Mouse (Mus musculus): ENCODE results near the gene Atf7ip. TPM values are rescaled to one million over a fixed set of nuclear protein-coding genes. Genes with fewer than 3 reads are reported as not detected.

The Atf7ip gene
- polyA plus RNA-seq, 1 experiment: 75.8 TPM

DNA sequence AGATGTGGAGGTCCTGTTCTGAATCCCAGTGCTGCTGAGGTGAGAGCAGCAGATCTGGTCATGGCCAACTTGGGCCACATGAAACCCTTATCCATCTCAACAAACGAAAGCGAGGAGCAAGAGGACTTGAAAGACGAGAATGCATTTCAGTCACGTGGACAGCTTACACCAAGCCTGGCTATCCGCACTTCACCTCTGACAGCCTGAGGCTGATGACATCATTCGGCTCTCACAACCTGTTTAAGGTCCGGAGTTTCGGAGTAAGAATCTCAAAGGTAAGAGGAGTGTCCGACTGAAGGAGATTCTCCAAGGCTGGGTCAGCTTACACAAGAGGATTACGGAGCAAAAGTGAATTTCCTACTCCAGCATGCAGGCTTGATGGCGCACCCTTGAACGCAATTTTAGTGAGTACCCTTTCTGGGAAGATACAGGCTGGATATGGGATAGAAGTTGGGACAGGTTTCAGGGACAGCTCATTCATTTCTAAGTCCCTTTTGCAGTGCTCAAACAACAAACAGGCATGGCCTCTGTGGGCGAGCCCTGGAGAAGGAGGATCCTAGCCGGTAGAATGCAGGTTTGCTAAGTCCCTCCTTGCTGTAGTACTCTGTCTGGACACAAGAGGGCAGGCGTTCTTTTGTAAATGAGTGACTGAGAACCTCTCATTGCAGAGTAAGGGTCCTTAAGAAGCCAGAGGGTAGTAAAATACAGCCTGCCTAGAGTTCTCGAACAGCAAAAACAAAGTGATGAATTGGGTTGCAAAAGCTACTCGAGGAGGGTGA lies 114.6 kb downstream of the Atf7ip start:
- H3K4me3 ChIP-seq (ENCODE audit: insufficient read depth, low read length): no peak overlapping the region
- no peak overlapping the region for H3K27ac ChIP-seq (ENCODE audit: insufficient read depth, low read length)
- H3K4me1 ChIP-seq (ENCODE audit: control insufficient read depth, insufficient read depth, low read length): no peaks in the 10 kb centered on the region
- TF ChIP-seq CTCF (IDR thresholded peaks at IDR 0.05; ENCODE audit: borderline replicate concordance, insufficient read depth, low read length) (peak; percentile 24; the same call in 1 of the 2 replicates), POLR2A (IDR thresholded peaks at IDR 0.05; ENCODE audit: low read depth, low read length) (no peak)

DNA sequence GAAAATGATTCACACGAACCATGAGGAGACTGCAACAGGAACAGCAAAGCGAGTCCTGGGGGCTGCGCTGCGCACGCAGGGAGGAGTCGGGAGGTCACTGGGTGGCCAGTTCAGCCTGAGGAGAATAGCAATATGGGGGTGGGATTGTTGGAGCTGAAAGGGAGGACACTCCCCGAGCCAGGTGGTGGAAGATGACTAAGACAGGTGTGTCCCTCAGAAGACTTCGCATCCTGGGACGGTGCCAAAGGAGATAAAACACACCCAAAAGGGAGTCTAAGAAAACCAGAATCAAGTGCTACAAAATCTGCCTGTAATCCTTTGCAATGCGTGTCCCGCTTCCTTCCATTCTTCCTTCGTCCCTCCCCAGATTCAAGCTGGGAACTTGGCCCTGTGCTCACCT lies 119.5 kb downstream of the Atf7ip start:
- no peak overlapping the region for H3K27ac ChIP-seq (ENCODE audit: insufficient read depth, low read length)
- H3K4me3 ChIP-seq (ENCODE audit: insufficient read depth, low read length): no peak overlapping the region
- no peaks in the 10 kb centered on the region for H3K4me1 ChIP-seq (ENCODE audit: control insufficient read depth, insufficient read depth, low read length)
- TF ChIP-seq CTCF (IDR thresholded peaks at IDR 0.05; ENCODE audit: borderline replicate concordance, insufficient read depth, low read length) (no peak), POLR2A (IDR thresholded peaks at IDR 0.05; ENCODE audit: low read depth, low read length) (no peak)

- H3K4me1 ChIP-seq (ENCODE audit: control insufficient read depth, insufficient read depth, low read length): no peaks in the 10 kb centered on the region
- no peak overlapping the region for H3K4me3 ChIP-seq (ENCODE audit: insufficient read depth, low read length)
- no peak overlapping the region for H3K27ac ChIP-seq (ENCODE audit: insufficient read depth, low read length)
- TF ChIP-seq CTCF (IDR thresholded peaks at IDR 0.05; ENCODE audit: borderline replicate concordance, insufficient read depth, low read length) (no peak), POLR2A (IDR thresholded peaks at IDR 0.05; ENCODE audit: low read depth, low read length) (no peak)
These were observed 123.7 kb downstream of the Atf7ip start for GRCm38 (mm10) chr6:136629639-136630038.

DNA sequence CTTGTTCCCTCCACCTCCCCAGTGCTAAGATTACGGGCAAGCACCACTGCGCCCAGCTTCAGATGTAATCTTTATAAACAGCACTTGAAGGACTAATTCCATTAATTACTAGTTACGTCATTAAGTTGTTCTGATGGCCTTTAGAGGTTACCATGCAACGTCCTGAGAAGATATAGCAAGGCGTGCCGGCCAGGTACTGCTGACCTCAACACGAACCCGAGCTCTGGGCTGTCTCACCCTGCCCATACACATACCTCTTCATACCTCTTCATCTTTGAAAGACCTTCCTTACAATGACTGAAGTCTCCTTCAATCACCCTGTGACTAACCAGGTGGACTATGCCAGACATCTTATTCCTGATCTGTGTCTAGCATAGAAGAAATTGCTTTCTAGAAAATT lies 125.6 kb downstream of the Atf7ip start:
- H3K27ac ChIP-seq (ENCODE audit: insufficient read depth, low read length): no peak overlapping the region
- no peak overlapping the region for H3K4me3 ChIP-seq (ENCODE audit: insufficient read depth, low read length)
- no peak for TF ChIP-seq POLR2A (IDR thresholded peaks at IDR 0.05; ENCODE audit: low read depth, low read length)
- no peak for TF ChIP-seq CTCF (IDR thresholded peaks at IDR 0.05; ENCODE audit: borderline replicate concordance, insufficient read depth, low read length)
- no peaks in the 10 kb centered on the region for H3K4me1 ChIP-seq (ENCODE audit: control insufficient read depth, insufficient read depth, low read length)

DNA sequence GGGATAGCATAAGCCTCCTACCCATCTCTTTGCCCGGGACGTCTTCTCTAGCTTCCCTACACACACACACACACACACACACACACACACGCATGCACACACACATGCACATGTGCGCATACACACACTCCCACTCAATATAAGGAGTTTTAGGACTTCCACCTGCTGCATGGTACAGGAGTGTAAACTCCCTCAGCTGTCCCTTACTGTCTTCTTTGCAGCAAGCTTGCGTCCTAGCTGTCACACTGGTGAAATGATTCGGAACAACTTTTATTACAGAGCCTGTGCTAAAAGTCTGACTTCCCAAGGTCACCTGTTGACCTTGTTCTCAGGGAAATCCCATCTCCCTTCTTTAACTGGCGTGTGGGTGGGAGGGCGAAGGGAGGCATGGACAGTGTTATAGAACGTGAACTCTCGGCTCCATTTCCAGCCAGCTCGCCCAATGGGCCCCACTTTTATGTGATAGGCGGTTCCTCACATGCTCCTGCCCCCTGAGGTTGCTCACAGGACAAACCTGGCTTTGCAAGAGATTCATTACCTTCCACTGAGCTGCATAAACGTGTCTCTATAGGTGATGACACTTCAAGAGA lies 126.1 kb downstream of the Atf7ip start:
- Histone ChIP-seq H3K27ac (ENCODE audit: insufficient read depth, low read length) (no peak overlapping the region), H3K4me3 (ENCODE audit: insufficient read depth, low read length) (no peak overlapping the region), H3K4me1 (ENCODE audit: control insufficient read depth, insufficient read depth, low read length) (no peaks in the 10 kb centered on the region)
- TF ChIP-seq POLR2A (IDR thresholded peaks at IDR 0.05; ENCODE audit: low read depth, low read length) (no peak), CTCF (IDR thresholded peaks at IDR 0.05; ENCODE audit: borderline replicate concordance, insufficient read depth, low read length) (no peak)

DNA sequence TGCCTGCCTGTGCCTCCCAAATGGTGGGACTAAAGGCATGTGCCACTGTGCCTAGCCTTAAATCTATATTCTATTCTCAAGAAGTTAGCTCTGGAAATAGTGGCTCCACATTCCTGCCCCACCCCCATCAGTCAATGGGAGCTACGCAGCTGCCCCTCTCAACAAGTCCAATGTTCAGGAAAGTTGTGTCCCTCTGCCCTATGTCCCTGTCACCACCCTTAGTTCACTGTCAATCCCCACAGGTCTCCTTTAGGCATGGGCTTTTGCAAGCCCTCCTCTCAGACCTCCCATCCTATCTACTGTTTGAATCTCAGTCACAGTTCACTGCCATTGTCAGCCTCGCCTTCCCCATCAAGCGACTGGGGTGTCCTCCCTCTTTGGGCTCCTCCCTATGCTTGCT lies 127.2 kb downstream of the Atf7ip start:
- TF ChIP-seq CTCF (IDR thresholded peaks at IDR 0.05; ENCODE audit: borderline replicate concordance, insufficient read depth, low read length) (no peak), POLR2A (IDR thresholded peaks at IDR 0.05; ENCODE audit: low read depth, low read length) (no peak)
- Histone ChIP-seq H3K4me1 (ENCODE audit: control insufficient read depth, insufficient read depth, low read length) (no peaks in the 10 kb centered on the region), H3K4me3 (ENCODE audit: insufficient read depth, low read length) (no peak overlapping the region), H3K27ac (ENCODE audit: insufficient read depth, low read length) (no peak overlapping the region)

DNA sequence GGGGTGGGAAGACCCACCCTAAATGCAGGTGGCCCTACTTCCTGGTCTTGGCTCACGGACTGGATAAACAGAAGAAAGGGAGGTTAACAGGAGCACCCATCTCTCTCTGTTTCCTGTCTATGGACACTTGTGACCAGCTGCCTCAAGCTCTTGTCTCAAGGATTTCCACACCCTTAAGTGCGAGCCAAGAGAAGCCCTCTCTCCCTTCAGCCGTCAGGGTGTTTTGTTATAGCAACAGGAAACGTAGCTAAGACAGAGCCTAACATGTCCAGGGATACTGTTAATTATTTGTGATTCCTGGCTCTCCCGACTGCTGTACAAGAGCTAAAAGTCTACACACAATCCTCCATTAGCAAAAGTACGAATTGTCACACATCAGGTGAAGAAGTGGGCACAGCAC lies 127.8 kb downstream of the Atf7ip start:
- no peak overlapping the region for H3K4me3 ChIP-seq (ENCODE audit: insufficient read depth, low read length)
- H3K4me1 ChIP-seq (ENCODE audit: control insufficient read depth, insufficient read depth, low read length): no peaks in the 10 kb centered on the region
- no peak for TF ChIP-seq CTCF (IDR thresholded peaks at IDR 0.05; ENCODE audit: borderline replicate concordance, insufficient read depth, low read length)
- TF ChIP-seq POLR2A (IDR thresholded peaks at IDR 0.05; ENCODE audit: low read depth, low read length): no peak
- H3K27ac ChIP-seq (ENCODE audit: insufficient read depth, low read length): no peak overlapping the region

DNA sequence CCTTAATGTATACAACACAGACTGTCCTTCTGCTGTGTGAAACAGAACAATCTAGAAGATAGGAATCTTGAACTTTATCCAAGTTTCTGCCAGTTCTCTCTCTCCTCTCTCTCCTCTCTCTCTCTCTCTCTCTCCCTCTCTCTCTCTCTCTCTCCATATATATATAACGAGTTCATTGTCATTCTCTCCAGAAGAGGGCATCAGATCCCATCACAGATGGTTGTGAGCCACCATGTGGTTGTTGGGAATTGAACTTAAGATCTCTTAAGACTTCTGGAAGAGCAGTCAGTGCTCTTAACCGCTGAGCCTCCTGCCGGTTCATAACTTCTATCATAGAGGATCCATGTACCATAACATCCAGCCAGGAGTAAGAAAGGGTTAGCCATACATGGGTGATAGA lies 129.0 kb downstream of the Atf7ip start:
- no peak overlapping the region for H3K4me3 ChIP-seq (ENCODE audit: insufficient read depth, low read length)
- H3K27ac ChIP-seq (ENCODE audit: insufficient read depth, low read length): no peak overlapping the region
- no peak for TF ChIP-seq POLR2A (IDR thresholded peaks at IDR 0.05; ENCODE audit: low read depth, low read length)
- no peak for TF ChIP-seq CTCF (IDR thresholded peaks at IDR 0.05; ENCODE audit: borderline replicate concordance, insufficient read depth, low read length)
- H3K4me1 ChIP-seq (ENCODE audit: control insufficient read depth, insufficient read depth, low read length): no peaks in the 10 kb centered on the region

GRCm38 (mm10) chr6:136644171-136644570 lies 138.2 kb downstream of the Atf7ip start:
- Histone ChIP-seq H3K4me3 (ENCODE audit: insufficient read depth, low read length) (no peak overlapping the region), H3K27ac (ENCODE audit: insufficient read depth, low read length) (no peak overlapping the region), H3K4me1 (ENCODE audit: control insufficient read depth, insufficient read depth, low read length) (no peaks in the 10 kb centered on the region)
- TF ChIP-seq CTCF (IDR thresholded peaks at IDR 0.05; ENCODE audit: borderline replicate concordance, insufficient read depth, low read length): no peak

GRCm38 (mm10) chr6:136645754-136646153 lies 139.8 kb downstream of the Atf7ip start:
- Histone ChIP-seq H3K4me1 (ENCODE audit: control insufficient read depth, insufficient read depth, low read length) (no peaks in the 10 kb centered on the region), H3K4me3 (ENCODE audit: insufficient read depth, low read length) (no peak overlapping the region), H3K27ac (ENCODE audit: insufficient read depth, low read length) (no peak overlapping the region)
- no peak for TF ChIP-seq POLR2A (IDR thresholded peaks at IDR 0.05; ENCODE audit: low read depth, low read length)
- no peak for TF ChIP-seq CTCF (IDR thresholded peaks at IDR 0.05; ENCODE audit: borderline replicate concordance, insufficient read depth, low read length)
